Mouse (Mus musculus): ENCODE measurements around the gene Tmem119.

DNA sequence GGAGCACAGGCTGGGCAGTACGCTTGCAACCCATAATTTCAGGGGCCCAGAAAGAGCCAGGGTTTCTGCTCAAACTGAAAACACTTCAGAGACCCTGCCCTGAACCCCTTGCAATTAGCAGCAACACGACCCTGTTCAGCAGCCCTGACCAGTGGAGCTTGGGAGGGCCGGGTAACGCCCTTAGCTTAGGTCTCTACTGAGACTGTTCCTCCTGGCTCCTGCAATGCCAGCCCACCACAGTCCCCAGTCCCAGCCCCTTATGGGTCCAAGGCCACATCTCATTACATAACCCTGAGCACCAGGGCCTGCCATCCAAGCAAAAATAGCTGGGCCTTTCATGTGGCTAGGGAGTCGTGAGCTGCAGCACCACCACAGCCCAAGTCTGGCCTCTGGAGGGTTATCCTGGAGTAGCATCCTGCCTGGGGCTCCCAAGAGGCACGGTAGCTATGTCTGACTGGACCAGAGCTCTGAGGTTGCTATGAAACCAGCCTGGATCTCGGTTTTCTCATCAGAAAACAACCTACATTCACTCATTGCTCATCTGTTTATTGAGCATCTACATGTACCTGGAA lies 4.2 kb upstream of the Tmem119 start:
- TF ChIP-seq CTCF (IDR thresholded peaks at IDR 0.05; ENCODE audit: insufficient read depth, low read depth, low read length) (no peak), POLR2A (IDR thresholded peaks at IDR 0.05; ENCODE audit: insufficient read depth, low read depth, low read length) (no peak)
